Mouse (Mus musculus) MEL (cell line): ENCODE measurements around the gene Ptcra. TPM values are rescaled to one million over a fixed set of nuclear protein-coding genes. Genes with fewer than 3 reads are reported as not detected.

Experiments
- DNase-seq: peaks from one replicate; pipeline ENCODE4 v3.0.0; 2011; ENCODE audit warnings: low read depth, low spot score
- H3K27ac ChIP-seq: 2 replicates; pipeline ENCODE4 v1.5.1; 2012; ENCODE audit warnings: low read depth, mild to moderate bottlenecking, control low read depth, low read length, moderate library complexity; ENCODE audit not compliant: control insufficient read depth
- H3K27me3 ChIP-seq, 2 experiments: fragments of 150-350 bp in 1 of 2; sonication (generic) in 1 of 2; 2 replicates each; pipeline ENCODE4 v1.6.1; 2012; ENCODE audit warnings: low read length in 2 of 2, mild to moderate bottlenecking in 2 of 2, improper control_type of control experiment in 1 of 2, moderate library complexity in 1 of 2; ENCODE audit not compliant: insufficient read depth in 2 of 2, control insufficient read depth in 1 of 2
- H3K36me3 ChIP-seq, 2 experiments: 2 replicates each; pipeline ENCODE4 v1.6.1; 2012 to 2014; ENCODE audit warnings: low read length in 2 of 2, improper control_type of control experiment in 1 of 2, inconsistent platforms in 1 of 2, mild to moderate bottlenecking in 1 of 2; ENCODE audit not compliant: insufficient read depth in 2 of 2, control insufficient read depth in 1 of 2
- H3K4me1 ChIP-seq, 2 experiments: fragments of 150-350 bp in 1 of 2; sonication (generic) in 1 of 2; 2 replicates each; pipeline ENCODE4 v1.6.1; 2012; ENCODE audit warnings: low read length in 2 of 2, improper control_type of control experiment in 1 of 2, mild to moderate bottlenecking in 1 of 2; ENCODE audit not compliant: insufficient read depth in 2 of 2, control insufficient read depth in 1 of 2
- H3K4me3 ChIP-seq, 2 experiments: fragments of 150-350 bp in 1 of 2; sonication (generic) in 1 of 2; 2 replicates each; pipeline ENCODE4 v1.5.1; 2012; ENCODE audit warnings: low read depth in 2 of 2, low read length in 2 of 2, mild to moderate bottlenecking in 2 of 2, moderate library complexity in 2 of 2, control low read depth in 1 of 2, improper control_type of control experiment in 1 of 2; ENCODE audit not compliant: control insufficient read depth in 1 of 2, insufficient read depth in 1 of 2
- H3K79me2 ChIP-seq: 2 replicates; pipeline ENCODE4 v1.6.1; 2012; ENCODE audit warnings: mild to moderate bottlenecking, low read length, moderate library complexity; ENCODE audit not compliant: control insufficient read depth, poor library complexity, insufficient read depth
- H3K9ac ChIP-seq: 2 replicates; pipeline ENCODE4 v1.6.1; 2012; ENCODE audit warnings: low read depth, mild to moderate bottlenecking, control low read depth, low read length, moderate library complexity; ENCODE audit not compliant: control insufficient read depth, poor library complexity, severe bottlenecking
- H3K9me3 ChIP-seq: fragments of 150-350 bp; sonication (generic); replicated peaks from 2 replicates; pipeline ENCODE4 v1.6.1; 2012; ENCODE audit warnings: mild to moderate bottlenecking, low read length, improper control_type of control experiment, moderate library complexity; ENCODE audit not compliant: insufficient read depth
- BHLHE40 ChIP-seq: IDR thresholded peaks from 2 replicates; pipeline ENCODE4 v1.6.1; 2012; ENCODE audit warnings: low read depth, mild to moderate bottlenecking, inconsistent platforms, low read length, improper control_type of control experiment, borderline replicate concordance
- ELF1 ChIP-seq: IDR thresholded peaks from 2 replicates; pipeline ENCODE4 v1.6.1; 2014; ENCODE audit warnings: low read depth, mild to moderate bottlenecking, inconsistent platforms, low read length, improper control_type of control experiment, moderate library complexity
- ETS1 ChIP-seq: IDR thresholded peaks from 2 replicates; pipeline ENCODE4 v1.6.1; 2012; ENCODE audit warnings: low read depth, mild to moderate bottlenecking, inconsistent platforms, low read length, improper control_type of control experiment, moderate library complexity
- GABPA ChIP-seq: IDR thresholded peaks from 2 replicates; pipeline ENCODE4 v1.6.1; 2012; ENCODE audit warnings: low read depth, mild to moderate bottlenecking, inconsistent platforms, low read length, improper control_type of control experiment, moderate library complexity
- GATA1 ChIP-seq: IDR thresholded peaks from 2 replicates; pipeline ENCODE4 v1.6.1; 2011; ENCODE audit warnings: low read depth, low read length, improper control_type of control experiment
- HCFC1 ChIP-seq: IDR thresholded peaks from 2 replicates; pipeline ENCODE4 v1.6.1; 2012; ENCODE audit warnings: low read depth, mild to moderate bottlenecking, inconsistent platforms, low read length, improper control_type of control experiment, moderate library complexity
- JUND ChIP-seq: IDR thresholded peaks from 2 replicates; pipeline ENCODE4 v1.6.1; 2011; ENCODE audit warnings: low read depth, mild to moderate bottlenecking, improper control_type of control experiment, low read length
- KAT2A ChIP-seq: conservative IDR thresholded peaks from 2 replicates; pipeline ENCODE4 v1.6.1; 2012; ENCODE audit warnings: low read depth, low read length, improper control_type of control experiment, inconsistent platforms
- MAZ ChIP-seq: IDR thresholded peaks from 2 replicates; pipeline ENCODE4 v1.6.1; 2012; ENCODE audit warnings: low read depth, mild to moderate bottlenecking, inconsistent platforms, low read length, improper control_type of control experiment
- NRF1 ChIP-seq: IDR thresholded peaks from 2 replicates; pipeline ENCODE4 v1.6.1; 2014; ENCODE audit warnings: low read depth, mild to moderate bottlenecking, inconsistent platforms, low read length, improper control_type of control experiment, moderate library complexity; ENCODE audit not compliant: poor library complexity, insufficient read depth, severe bottlenecking
- POLR2A ChIP-seq, 2 experiments: IDR thresholded peaks; 2 replicates each; pipeline ENCODE4 v1.6.1; 2011 to 2012; ENCODE audit warnings: low read length in 2 of 2, mild to moderate bottlenecking in 2 of 2, control low read depth in 1 of 2, improper control_type of control experiment in 1 of 2, low read depth in 1 of 2, moderate library complexity in 1 of 2; ENCODE audit not compliant: control insufficient read depth in 1 of 2, insufficient read depth in 1 of 2, poor library complexity in 1 of 2
- POLR2AphosphoS2 ChIP-seq: IDR thresholded peaks from 2 replicates; pipeline ENCODE4 v1.6.1; 2011; ENCODE audit warnings: low read length, improper control_type of control experiment
- POLR2AphosphoS5 ChIP-seq: IDR thresholded peaks from 2 replicates; pipeline ENCODE4 v1.6.1; 2012; ENCODE audit warnings: low read depth, borderline replicate concordance, mild to moderate bottlenecking, inconsistent platforms, low read length, moderate library complexity, mixed read lengths
- SMC3 ChIP-seq: IDR thresholded peaks from 2 replicates; pipeline ENCODE4 v1.6.1; 2011; ENCODE audit warnings: low read depth, low read length, improper control_type of control experiment
- TBP ChIP-seq: IDR thresholded peaks from 2 replicates; pipeline ENCODE4 v1.8.0; 2011; ENCODE audit warnings: low read depth, low read length, improper control_type of control experiment
- TCF12 ChIP-seq: IDR thresholded peaks from 2 replicates; pipeline ENCODE4 v1.6.1; 2014; ENCODE audit warnings: low read depth, mild to moderate bottlenecking, inconsistent platforms, low read length, improper control_type of control experiment, moderate library complexity
- ZMIZ1 ChIP-seq: IDR thresholded peaks from 2 replicates; pipeline ENCODE4 v1.6.1; 2012; ENCODE audit warnings: low read depth, mild to moderate bottlenecking, inconsistent platforms, low read length, improper control_type of control experiment, moderate library complexity
- polyA plus RNA-seq, 2 experiments: library from polyadenylated mRNA; stranded (reverse) in 1 of 2; unstranded in 1 of 2; fragments of >175 nt in 1 of 2; fragments of >200 nt in 1 of 2; gene quantifications; 2 replicates each; pipeline versions ENCODE4 v1.2.1 to v1.2.4; 2012; ENCODE audit warnings: low replicate concordance in 2 of 2, low read depth in 1 of 2; ENCODE audit not compliant: insufficient read length in 2 of 2, insufficient read depth in 1 of 2, missing spikeins in 1 of 2
- total RNA-seq: library from RNA; depleted of rRNA; stranded (reverse); fragments of 300-350 nt; gene quantifications from 2 replicates; pipeline ENCODE4 v1.2.3, GENCODE M21; 2012

Gene Ptcra
- total and polyA plus RNA-seq, 3 experiments, result 1.7 to 1.8 TPM; not detected in 1

- Histone ChIP-seq H3K9me3 (no peaks in the 10 kb centered on the region), H3K9ac (no peak overlapping the region), H3K4me1 (no peaks in the 10 kb centered on the region), H3K36me3 (no peaks in the 10 kb centered on the region; a peak in 1 of 4 replicates), H3K27ac (no peak overlapping the region), H3K4me3 (no peak overlapping the region), H3K27me3 (no peaks in the 10 kb centered on the region), H3K79me2 (no peaks in the 10 kb centered on the region)
- no peak for DNase-seq
- TF ChIP-seq MAZ, result no peak
- TF ChIP-seq ETS1, result no peak
- TF ChIP-seq POLR2A (IDR thresholded peaks at IDR 0.05; ENCODE audit: control insufficient read depth in 1 of 2, insufficient read depth in 1 of 2, low read depth in 1 of 2, low read length in 2 of 2, poor library complexity in 1 of 2), result no peak
- TF ChIP-seq POLR2AphosphoS5, result no peak
- no peak for TF ChIP-seq GABPA
- TF ChIP-seq NRF1, result no peak
- no peak for TF ChIP-seq BHLHE40
- TF ChIP-seq JUND, result no peak
- TF ChIP-seq ELF1, result no peak
Measured at GRCm38 (mm10) chr17:46810672-46811071, 47.2 kb upstream of the Ptcra start.

- H3K36me3 ChIP-seq, result no peaks in the 10 kb centered on the region; a peak in 1 of 4 replicates
- H3K9ac ChIP-seq, result no peak overlapping the region
- H3K4me3 ChIP-seq, result no peak overlapping the region
- no peaks in the 10 kb centered on the region for H3K9me3 ChIP-seq
- no peaks in the 10 kb centered on the region for H3K27me3 ChIP-seq
- H3K79me2 ChIP-seq, result no peaks in the 10 kb centered on the region
- TF ChIP-seq HCFC1 (no peak), TBP (no peak), POLR2A (IDR thresholded peaks at IDR 0.05; ENCODE audit: control insufficient read depth in 1 of 2, insufficient read depth in 1 of 2, low read depth in 1 of 2, low read length in 2 of 2, poor library complexity in 1 of 2) (no peak), BHLHE40 (no peak), ETS1 (no peak), SMC3 (no peak), KAT2A (no peak), TCF12 (no peak), POLR2AphosphoS2 (no peak), GATA1 (no peak), ZMIZ1 (no peak)
- H3K27ac ChIP-seq, result no peak overlapping the region
- H3K4me1 ChIP-seq, result no peaks in the 10 kb centered on the region
- DNase-seq, result no peak
Measured at GRCm38 (mm10) chr17:46809131-46809830, 45.8 kb upstream of the Ptcra start.
